Mouse (Mus musculus) MEL (cell line): ENCODE measurements around the gene Apol7a. TPM values are rescaled to one million over a fixed set of nuclear protein-coding genes. Genes with fewer than 3 reads are reported as not detected.

Source experiments
- DNase-seq: peaks from one replicate; pipeline ENCODE4 v3.0.0; 2011; ENCODE audit warnings: low read depth, low spot score
- H3K27ac ChIP-seq: 2 replicates; pipeline ENCODE4 v1.5.1; 2012; ENCODE audit warnings: low read depth, mild to moderate bottlenecking, control low read depth, low read length, moderate library complexity; ENCODE audit not compliant: control insufficient read depth
- H3K27me3 ChIP-seq, 2 experiments: fragments of 150-350 bp in 1 of 2; sonication (generic) in 1 of 2; 2 replicates each; pipeline ENCODE4 v1.6.1; 2012; ENCODE audit warnings: low read length in 2 of 2, mild to moderate bottlenecking in 2 of 2, improper control_type of control experiment in 1 of 2, moderate library complexity in 1 of 2; ENCODE audit not compliant: insufficient read depth in 2 of 2, control insufficient read depth in 1 of 2
- H3K36me3 ChIP-seq, 2 experiments: 2 replicates each; pipeline ENCODE4 v1.6.1; 2012 to 2014; ENCODE audit warnings: low read length in 2 of 2, improper control_type of control experiment in 1 of 2, inconsistent platforms in 1 of 2, mild to moderate bottlenecking in 1 of 2; ENCODE audit not compliant: insufficient read depth in 2 of 2, control insufficient read depth in 1 of 2
- H3K4me1 ChIP-seq, 2 experiments: fragments of 150-350 bp in 1 of 2; sonication (generic) in 1 of 2; 2 replicates each; pipeline ENCODE4 v1.6.1; 2012; ENCODE audit warnings: low read length in 2 of 2, improper control_type of control experiment in 1 of 2, mild to moderate bottlenecking in 1 of 2; ENCODE audit not compliant: insufficient read depth in 2 of 2, control insufficient read depth in 1 of 2
- H3K4me3 ChIP-seq, 2 experiments: fragments of 150-350 bp in 1 of 2; sonication (generic) in 1 of 2; 2 replicates each; pipeline ENCODE4 v1.5.1; 2012; ENCODE audit warnings: low read depth in 2 of 2, low read length in 2 of 2, mild to moderate bottlenecking in 2 of 2, moderate library complexity in 2 of 2, control low read depth in 1 of 2, improper control_type of control experiment in 1 of 2; ENCODE audit not compliant: control insufficient read depth in 1 of 2, insufficient read depth in 1 of 2
- H3K79me2 ChIP-seq: 2 replicates; pipeline ENCODE4 v1.6.1; 2012; ENCODE audit warnings: mild to moderate bottlenecking, low read length, moderate library complexity; ENCODE audit not compliant: control insufficient read depth, poor library complexity, insufficient read depth
- H3K9ac ChIP-seq: 2 replicates; pipeline ENCODE4 v1.6.1; 2012; ENCODE audit warnings: low read depth, mild to moderate bottlenecking, control low read depth, low read length, moderate library complexity; ENCODE audit not compliant: control insufficient read depth, poor library complexity, severe bottlenecking
- H3K9me3 ChIP-seq: fragments of 150-350 bp; sonication (generic); replicated peaks from 2 replicates; pipeline ENCODE4 v1.6.1; 2012; ENCODE audit warnings: mild to moderate bottlenecking, low read length, improper control_type of control experiment, moderate library complexity; ENCODE audit not compliant: insufficient read depth
- CHD1 ChIP-seq: IDR thresholded peaks from 2 replicates; pipeline ENCODE4 v1.6.1; 2012; ENCODE audit warnings: low read depth, mild to moderate bottlenecking, inconsistent platforms, low read length, improper control_type of control experiment
- CTCF ChIP-seq, 3 experiments: IDR thresholded peaks in 2 of 3; conservative IDR thresholded peaks in 1 of 3; 2 replicates each; pipeline ENCODE4 v1.5.1; 2011 to 2012; ENCODE audit warnings: low read length in 3 of 3, low read depth in 2 of 3, mild to moderate bottlenecking in 2 of 3, improper control_type of control experiment in 1 of 3, inconsistent platforms in 1 of 3, mixed read lengths in 1 of 3, moderate library complexity in 1 of 3; ENCODE audit not compliant: control insufficient read depth in 1 of 3, insufficient read depth in 1 of 3, poor library complexity in 1 of 3, severe bottlenecking in 1 of 3
- EP300 ChIP-seq, 2 experiments: IDR thresholded peaks; 2 replicates each; pipeline ENCODE4 v1.6.1; 2011; ENCODE audit warnings: improper control_type of control experiment in 2 of 2, low read length in 2 of 2, low read depth in 1 of 2, mild to moderate bottlenecking in 1 of 2
- ETS1 ChIP-seq: IDR thresholded peaks from 2 replicates; pipeline ENCODE4 v1.6.1; 2012; ENCODE audit warnings: low read depth, mild to moderate bottlenecking, inconsistent platforms, low read length, improper control_type of control experiment, moderate library complexity
- HCFC1 ChIP-seq: IDR thresholded peaks from 2 replicates; pipeline ENCODE4 v1.6.1; 2012; ENCODE audit warnings: low read depth, mild to moderate bottlenecking, inconsistent platforms, low read length, improper control_type of control experiment, moderate library complexity
- MAFK ChIP-seq: IDR thresholded peaks from 2 replicates; pipeline ENCODE4 v1.6.1; 2011; ENCODE audit warnings: low read depth, mild to moderate bottlenecking, low read length, improper control_type of control experiment, borderline replicate concordance
- MAX ChIP-seq: IDR thresholded peaks from 2 replicates; pipeline ENCODE4 v1.6.1; 2011; ENCODE audit warnings: low read length, improper control_type of control experiment
- MAZ ChIP-seq: IDR thresholded peaks from 2 replicates; pipeline ENCODE4 v1.6.1; 2012; ENCODE audit warnings: low read depth, mild to moderate bottlenecking, inconsistent platforms, low read length, improper control_type of control experiment
- MYC ChIP-seq: IDR thresholded peaks from 2 replicates; pipeline ENCODE4 v1.6.1; 2011; ENCODE audit warnings: low read depth, mild to moderate bottlenecking, low read length, improper control_type of control experiment, moderate library complexity
- NRF1 ChIP-seq: IDR thresholded peaks from 2 replicates; pipeline ENCODE4 v1.6.1; 2014; ENCODE audit warnings: low read depth, mild to moderate bottlenecking, inconsistent platforms, low read length, improper control_type of control experiment, moderate library complexity; ENCODE audit not compliant: poor library complexity, insufficient read depth, severe bottlenecking
- RCOR1 ChIP-seq: IDR thresholded peaks from 2 replicates; pipeline ENCODE4 v1.6.1; 2012; ENCODE audit warnings: low read depth, mild to moderate bottlenecking, inconsistent platforms, low read length, improper control_type of control experiment
- SMC3 ChIP-seq: IDR thresholded peaks from 2 replicates; pipeline ENCODE4 v1.6.1; 2011; ENCODE audit warnings: low read depth, low read length, improper control_type of control experiment
- TCF12 ChIP-seq: IDR thresholded peaks from 2 replicates; pipeline ENCODE4 v1.6.1; 2014; ENCODE audit warnings: low read depth, mild to moderate bottlenecking, inconsistent platforms, low read length, improper control_type of control experiment, moderate library complexity
- polyA plus RNA-seq, 2 experiments: library from polyadenylated mRNA; stranded (reverse) in 1 of 2; unstranded in 1 of 2; fragments of >175 nt in 1 of 2; fragments of >200 nt in 1 of 2; gene quantifications; 2 replicates each; pipeline versions ENCODE4 v1.2.1 to v1.2.4; 2012; ENCODE audit warnings: low replicate concordance in 2 of 2, low read depth in 1 of 2; ENCODE audit not compliant: insufficient read length in 2 of 2, insufficient read depth in 1 of 2, missing spikeins in 1 of 2
- total RNA-seq: library from RNA; depleted of rRNA; stranded (reverse); fragments of 300-350 nt; gene quantifications from 2 replicates; pipeline ENCODE4 v1.2.3, GENCODE M21; 2012

Gene Apol7a
- total and polyA plus RNA-seq, 3 experiments, result not detected

- H3K79me2 ChIP-seq, result no peaks in the 10 kb centered on the region
- H3K9ac ChIP-seq, result no peak overlapping the region
- no peaks in the 10 kb centered on the region for H3K27me3 ChIP-seq
- H3K4me1 ChIP-seq, result peaks cover 0 to 5% of the 10 kb centered on the region in 2 experiments; a peak in 1 of 4 replicates
- TF ChIP-seq HCFC1, result no peak
- no peak for TF ChIP-seq CTCF (IDR thresholded peaks at IDR 0.05 in 2 of 3, conservative IDR thresholded peaks at IDR 0.05 in 1 of 3; ENCODE audit: control insufficient read depth in 1 of 3, insufficient read depth in 1 of 3, low read depth in 2 of 3, low read length in 3 of 3, poor library complexity in 1 of 3, severe bottlenecking in 1 of 3)
- no peak overlapping the region for H3K4me3 ChIP-seq
- DNase-seq, result no peak
- no peak overlapping the region for H3K27ac ChIP-seq
- no peaks in the 10 kb centered on the region for H3K36me3 ChIP-seq
- no peaks in the 10 kb centered on the region for H3K9me3 ChIP-seq
Measured at GRCm38 (mm10) chr15:77370588-77370987, 28.3 kb downstream of the Apol7a start.

GRCm38 (mm10) chr15:77369981-77370380, 28.9 kb downstream of the Apol7a start:
- Histone ChIP-seq H3K4me3 (no peak overlapping the region), H3K27ac (no peak overlapping the region), H3K79me2 (no peaks in the 10 kb centered on the region)
- TF ChIP-seq TCF12, result no peak
- no peak for TF ChIP-seq MAZ
- no peak for TF ChIP-seq ETS1
- TF ChIP-seq, all 39 proteins: peak for 0
- H3K9ac ChIP-seq, result no peak overlapping the region
- peaks cover 0 to 5% of the 10 kb centered on the region in 2 experiments; a peak in 1 of 4 replicates for H3K4me1 ChIP-seq
- H3K9me3 ChIP-seq, result no peaks in the 10 kb centered on the region
- no peaks in the 10 kb centered on the region for H3K27me3 ChIP-seq
- no peak for DNase-seq
- no peaks in the 10 kb centered on the region for H3K36me3 ChIP-seq

GRCm38 (mm10) chr15:77368818-77369320, 30.0 kb downstream of the Apol7a start:
- TF ChIP-seq MAFK, result no peak
- TF ChIP-seq RCOR1, result no peak
- no peak for TF ChIP-seq CHD1
- TF ChIP-seq NRF1, result no peak
- TF ChIP-seq HCFC1, result no peak
- TF ChIP-seq MAX, result no peak
- TF ChIP-seq EP300 (IDR thresholded peaks at IDR 0.05; ENCODE audit: low read depth in 1 of 2, low read length in 2 of 2), result no peak
- TF ChIP-seq ETS1, result no peak
- no peak for TF ChIP-seq MYC
- TF ChIP-seq SMC3, result no peak
- TF ChIP-seq MAZ, result no peak
- no peak for TF ChIP-seq CTCF (IDR thresholded peaks at IDR 0.05 in 2 of 3, conservative IDR thresholded peaks at IDR 0.05 in 1 of 3; ENCODE audit: control insufficient read depth in 1 of 3, insufficient read depth in 1 of 3, low read depth in 2 of 3, low read length in 3 of 3, poor library complexity in 1 of 3, severe bottlenecking in 1 of 3)
- H3K27ac ChIP-seq, result no peak overlapping the region
- H3K36me3 ChIP-seq, result no peaks in the 10 kb centered on the region
- no peaks in the 10 kb centered on the region for H3K79me2 ChIP-seq
- DNase-seq, result no peak
- no peaks in the 10 kb centered on the region for H3K27me3 ChIP-seq
- H3K4me3 ChIP-seq, result no peak overlapping the region
- H3K9ac ChIP-seq, result no peak overlapping the region
- H3K9me3 ChIP-seq, result no peaks in the 10 kb centered on the region
- peaks cover 0 to 5% of the 10 kb centered on the region in 2 experiments; a peak in 1 of 4 replicates for H3K4me1 ChIP-seq
